Comparison of ENCODE assay signal across 14 mouse cellular contexts in the genomic region with DNA sequence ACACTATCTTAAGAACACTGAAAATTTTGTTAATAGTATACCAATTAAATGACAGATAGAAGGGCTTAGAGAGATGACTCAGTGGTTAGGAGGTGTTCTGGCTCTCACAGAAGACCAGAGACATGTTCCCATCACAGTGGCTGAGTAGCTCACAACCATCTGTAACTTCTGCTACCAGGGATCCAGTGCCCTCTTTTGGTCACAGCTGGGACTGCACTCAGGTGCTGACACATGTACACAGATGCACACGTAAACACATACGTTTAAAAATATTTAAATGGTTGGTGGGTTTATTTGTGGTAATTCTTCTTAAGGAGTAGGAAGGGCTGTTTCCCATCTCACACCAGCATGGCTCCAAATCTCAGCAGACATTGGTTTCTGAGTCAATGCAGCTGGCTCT. TPM values are rescaled to one million over a fixed set of nuclear protein-coding genes. Genes with fewer than 3 reads are reported as not detected.
A peak's percentile ranks its signal among the peaks of the same experiment; 100 is the strongest.
DNase-seq lines count a peak whose midpoint lies in the region; ATAC-seq and TF ChIP-seq lines count a peak whose summit lies in the region.
"Had no signal": no experiment of that assay in that cellular context is flagged by ENCODE, and none has a peak within 500 bp of the region (broad histone marks: within the 10 kb centered on the region; RNA-seq: fewer than 3 reads in every experiment).

No protein-coding gene starts in this region.

- 92% methylated on average over 2 of the region's 2 CpGs for WGBS in kidney, postnatal 0 days
- 98% methylated on average over 2 of the region's 2 CpGs for WGBS in midbrain, postnatal 0 days
- WGBS in midbrain, embryonic 10.5 days, result 96% methylated on average over 2 of the region's 2 CpGs
- WGBS in stomach, embryonic 16.5 days, result 69% methylated on average over 2 of the region's 2 CpGs

- no peak overlapping the region for H3K4me2 ChIP-seq in kidney, postnatal 0 days (ENCODE audit: low read length)
- no peak overlapping the region for H3K4me2 ChIP-seq in midbrain, postnatal 0 days (ENCODE audit: low read depth, low read length, poor library complexity, severe bottlenecking)
- no peak overlapping the region for H3K4me2 ChIP-seq in stomach, embryonic 16.5 days (ENCODE audit: low read depth, low read length)

- no peaks in the 10 kb centered on the region for H3K27me3 ChIP-seq in kidney, postnatal 0 days (ENCODE audit: insufficient read depth, low read length)
- no peaks in the 10 kb centered on the region for H3K27me3 ChIP-seq in midbrain, postnatal 0 days (ENCODE audit: insufficient read depth, low read length)
- no peaks in the 10 kb centered on the region for H3K27me3 ChIP-seq in midbrain, embryonic 10.5 days (ENCODE audit: low read depth, poor library complexity, severe bottlenecking)
- H3K27me3 ChIP-seq in stomach, embryonic 16.5 days (ENCODE audit: control insufficient read depth, insufficient read depth, low read length), result no peaks in the 10 kb centered on the region

- H3K9me3 ChIP-seq in kidney, postnatal 0 days (replicated peaks; ENCODE audit: low read length), result no peaks in the 10 kb centered on the region
- no peaks in the 10 kb centered on the region for H3K9me3 ChIP-seq in midbrain, postnatal 0 days (ENCODE audit: low read length)
- H3K9me3 ChIP-seq in midbrain, embryonic 10.5 days (replicated peaks), result no peaks in the 10 kb centered on the region
- no peaks in the 10 kb centered on the region for H3K9me3 ChIP-seq in stomach, embryonic 16.5 days (replicated peaks; ENCODE audit: control insufficient read depth, low read length)

- DNase-seq in CD4-positive, CD25-positive, alpha-beta regulatory T cell, adult 2 months (ENCODE audit: low read depth, low spot score), result peak; percentile 17
- no peak for DNase-seq in kidney, postnatal 0 days (ENCODE audit: low spot score)
- no peak for DNase-seq in kidney, postnatal 25 days
- no peak for DNase-seq in midbrain, postnatal 0 days (ENCODE audit: low spot score)
- no peak for DNase-seq in midbrain, embryonic 10.5 days (ENCODE audit: low spot score)
- no peak for DNase-seq in embryo, embryonic 9.5 days (ENCODE audit: extremely low spot score)
- DNase-seq: cerebellum, adult 2 months; heart, postnatal 10 days; lung, postnatal 14 days; midbrain, embryonic 14.5 days; right cerebral cortex, postnatal 4 days had no signal

- peak; percentile 39; the same call in 1 of the 2 replicates for TF ChIP-seq CTCF in kidney, postnatal 0 days (IDR thresholded peaks at IDR 0.05; ENCODE audit: low read depth)
- TF ChIP-seq CTCF in midbrain, postnatal 0 days (IDR thresholded peaks at IDR 0.05), result peak; percentile 41; the same call in 1 of the 2 replicates

- no peak overlapping the region for H3K27ac ChIP-seq in kidney, postnatal 0 days
- no peak overlapping the region for H3K27ac ChIP-seq in midbrain, postnatal 0 days (ENCODE audit: low read depth, low read length)
- no peak overlapping the region for H3K27ac ChIP-seq in midbrain, embryonic 10.5 days (replicated peaks)
- peak overlapping the region; percentile 83 for H3K27ac ChIP-seq in stomach, embryonic 16.5 days (ENCODE audit: low read length)

- no peak for ATAC-seq in CD4-positive, CD25-positive, alpha-beta regulatory T cell, adult 4 months
- ATAC-seq in kidney, postnatal 0 days (replicated peaks; ENCODE audit: low FRiP score, low read depth), result no peak
- ATAC-seq in midbrain, postnatal 0 days (ENCODE audit: low FRiP score), result no peak
- ATAC-seq in stomach, embryonic 16.5 days (ENCODE audit: insufficient read depth, low FRiP score), result no peak
- ATAC-seq: hindbrain, embryonic 16.5 days had no signal

- no peak overlapping the region for H3K4me3 ChIP-seq in kidney, postnatal 0 days (replicated peaks; ENCODE audit: low read depth, low read length)
- H3K4me3 ChIP-seq in midbrain, postnatal 0 days (ENCODE audit: low read depth, low read length), result no peak overlapping the region
- no peak overlapping the region for H3K4me3 ChIP-seq in midbrain, embryonic 10.5 days
- H3K4me3 ChIP-seq in stomach, embryonic 16.5 days (replicated peaks; ENCODE audit: low read length), result no peak overlapping the region

- H3K9ac ChIP-seq in kidney, postnatal 0 days (ENCODE audit: low read depth, low read length), result no peak overlapping the region
- H3K9ac ChIP-seq in midbrain, postnatal 0 days (replicated peaks; ENCODE audit: low read length, poor library complexity, severe bottlenecking), result no peak overlapping the region
- no peak overlapping the region for H3K9ac ChIP-seq in stomach, embryonic 16.5 days (ENCODE audit: low read length)

- no peaks in the 10 kb centered on the region for H3K4me1 ChIP-seq in kidney, postnatal 0 days (replicated peaks; ENCODE audit: insufficient read depth, low read length)
- no peaks in the 10 kb centered on the region for H3K4me1 ChIP-seq in midbrain, postnatal 0 days (ENCODE audit: insufficient read depth, low read length)
- H3K4me1 ChIP-seq in midbrain, embryonic 10.5 days, result no peaks in the 10 kb centered on the region
- H3K4me1 ChIP-seq in stomach, embryonic 16.5 days (ENCODE audit: control insufficient read depth, insufficient read depth, low read length), result peaks cover 10% of the 10 kb centered on the region

- H3K36me3 ChIP-seq in kidney, postnatal 0 days (ENCODE audit: insufficient read depth, low read length), result no peaks in the 10 kb centered on the region
- H3K36me3 ChIP-seq in midbrain, postnatal 0 days (ENCODE audit: insufficient read depth, low read length), result no peaks in the 10 kb centered on the region
- no peaks in the 10 kb centered on the region for H3K36me3 ChIP-seq in midbrain, embryonic 10.5 days
- H3K36me3 ChIP-seq in stomach, embryonic 16.5 days (ENCODE audit: control insufficient read depth, insufficient read depth, low read length), result no peaks in the 10 kb centered on the region

RNA-seq across cellular contexts. Expression of a gene that starts 19.3 kb away (rescaled TPM):
- polyA plus RNA-seq in CD4-positive, CD25-positive, alpha-beta regulatory T cell, adult 4 months (2017; shearing (Covaris generic)), result 10 to 100 TPM; 50.7 to 52.1 TPM
- 119 and 122 TPM in 2 replicates for polyA plus RNA-seq in kidney, postnatal 0 days (2015; fragmentation: Nextera tagmentation; extraction: Ambion mirVana)
- 40.4 and 41.4 TPM in 2 replicates for total RNA-seq in midbrain, postnatal 0 days (2014; rRNA removed)
- 19.5 and 20.4 TPM in 2 replicates for polyA plus RNA-seq in midbrain, postnatal 0 days (2015; fragmentation: Nextera tagmentation; extraction: Ambion mirVana)
- polyA plus RNA-seq in midbrain, embryonic 10.5 days (2016; fragmentation: Nextera tagmentation; extraction: Ambion mirVana), result 24.0 and 30.5 TPM in 2 replicates
- polyA plus RNA-seq in stomach, embryonic 16.5 days (2015; fragmentation: Nextera tagmentation; extraction: Ambion mirVana), result 131 and 136 TPM in 2 replicates
